ENCODE assay signal across 8 mouse cellular contexts in genomic region chr9:119401801-119402214, GRCm38 (mm10). TPM values are rescaled to one million over a fixed set of nuclear protein-coding genes. Genes with fewer than 3 reads are reported as not detected.
DNase-seq lines count a peak whose midpoint lies in the region; ATAC-seq and TF ChIP-seq lines count a peak whose summit lies in the region.

Gene Acvr2b (plus strand): TSS chr9:119402118.

- no peak for TF ChIP-seq POLR2A in bone marrow macrophage, adult 2 months (IDR thresholded peaks at IDR 0.05; ENCODE audit: borderline replicate concordance, low read depth, low read length)
- no peak for TF ChIP-seq POLR2A in embryonic fibroblast, embryonic 13.5 days (IDR thresholded peaks at IDR 0.05; ENCODE audit: low read depth, low read length)

- H3K4me3 ChIP-seq in bone marrow macrophage, adult 2 months (ENCODE audit: insufficient read depth, low read length), result peak within 1 kb of the TSS; percentile 91
- peak within 1 kb of the TSS; percentile 60 for H3K4me3 ChIP-seq in embryonic fibroblast, embryonic 13.5 days (ENCODE audit: insufficient read depth, low read length)
- peak within 1 kb of the TSS; percentile 91 for H3K4me3 ChIP-seq in heart, embryonic 13.5 days
- H3K4me3 ChIP-seq in liver, embryonic 11.5 days (ENCODE audit: low read depth, low read length), result peak within 1 kb of the TSS; percentile 70

- peak within 1 kb of the TSS; percentile 85 for H3K27ac ChIP-seq in bone marrow macrophage, adult 2 months (ENCODE audit: insufficient read depth, low read depth, low read length)
- no peak within 1 kb of the TSS for H3K27ac ChIP-seq in embryonic fibroblast, embryonic 13.5 days (ENCODE audit: insufficient read depth, low read length)
- H3K27ac ChIP-seq in heart, embryonic 13.5 days (replicated peaks), result peak within 1 kb of the TSS; percentile 99
- H3K27ac ChIP-seq in liver, embryonic 11.5 days (ENCODE audit: low read depth, low read length), result peak within 1 kb of the TSS; percentile 88

- no peaks in the 10 kb centered on the region for H3K36me3 ChIP-seq in heart, embryonic 13.5 days
- H3K36me3 ChIP-seq in liver, embryonic 11.5 days (ENCODE audit: control insufficient read depth, insufficient read depth, low read length), result no peaks in the 10 kb centered on the region
- no peaks in the 10 kb centered on the region for H3K36me3 ChIP-seq in splenic B cell, adult 2 months (ENCODE audit: control insufficient read depth, insufficient read depth, low read length, poor library complexity, severe bottlenecking)

- WGBS in heart, embryonic 13.5 days, result 0% methylated on average over 25 of the region's 32 CpGs
- under 1% methylated on average over 32 of the region's 32 CpGs for WGBS in liver, embryonic 11.5 days

- H3K27me3 ChIP-seq in heart, embryonic 13.5 days (replicated peaks), result no peaks in the 10 kb centered on the region
- peaks cover 13% of the 10 kb centered on the region for H3K27me3 ChIP-seq in liver, embryonic 11.5 days (replicated peaks; ENCODE audit: control insufficient read depth, insufficient read depth, low read length)
- no peaks in the 10 kb centered on the region for H3K27me3 ChIP-seq in splenic B cell, adult 2 months (ENCODE audit: control insufficient read depth, insufficient read depth, low read length, poor library complexity, severe bottlenecking)

- no peaks in the 10 kb centered on the region for H3K9me3 ChIP-seq in heart, embryonic 13.5 days
- no peaks in the 10 kb centered on the region for H3K9me3 ChIP-seq in liver, embryonic 11.5 days (ENCODE audit: control insufficient read depth, low read length)

- peaks cover 8% of the 10 kb centered on the region for H3K4me1 ChIP-seq in bone marrow macrophage, adult 2 months (ENCODE audit: control insufficient read depth, insufficient read depth, low read length)
- H3K4me1 ChIP-seq in embryonic fibroblast, embryonic 13.5 days (ENCODE audit: control insufficient read depth, insufficient read depth, low read length), result peaks cover 3% of the 10 kb centered on the region; the same call in 1 of the 2 replicates
- H3K4me1 ChIP-seq in heart, embryonic 13.5 days, result peaks cover 30% of the 10 kb centered on the region
- peaks cover 9% of the 10 kb centered on the region; the same call in 1 of the 2 replicates for H3K4me1 ChIP-seq in liver, embryonic 11.5 days (replicated peaks; ENCODE audit: control insufficient read depth, insufficient read depth, low read length)

- H3K4me2 ChIP-seq in heart, embryonic 13.5 days, result peak within 1 kb of the TSS; percentile 99
- peak within 1 kb of the TSS; percentile 97 for H3K4me2 ChIP-seq in liver, embryonic 11.5 days

- ATAC-seq in heart, embryonic 13.5 days (ENCODE audit: extremely low read depth, insufficient number of reproducible peaks, low FRiP score, low TSS enrichment), result peak; percentile 88
- ATAC-seq in liver, embryonic 11.5 days (replicated peaks; ENCODE audit: low FRiP score), result peak; percentile 93

- no peak for TF ChIP-seq CTCF in bone marrow macrophage, adult 2 months (IDR thresholded peaks at IDR 0.05; ENCODE audit: low read depth, low read length)
- TF ChIP-seq CTCF in embryonic fibroblast, embryonic 13.5 days (IDR thresholded peaks at IDR 0.05; ENCODE audit: borderline replicate concordance, insufficient read depth, low read length), result no peak

- H3K9ac ChIP-seq in heart, embryonic 13.5 days, result peak within 1 kb of the TSS; percentile 98
- peak within 1 kb of the TSS; percentile 92 for H3K9ac ChIP-seq in liver, embryonic 11.5 days (ENCODE audit: low read depth, low read length)

- DNase-seq in B cell, adult 2 months, result peak; percentile 55 to 58
- DNase-seq in kidney, postnatal 10 days, result peak; percentile 99
- DNase-seq in liver, embryonic 11.5 days (ENCODE audit: low spot score), result peak; percentile 93
- DNase-seq in naive thymus-derived CD4-positive, alpha-beta T cell, adult 2 months (ENCODE audit: low read depth), result peak; percentile 43
- DNase-seq in splenic B cell, adult 2 months (ENCODE audit: low read depth, low spot score), result peak; percentile 56

RNA-seq across cellular contexts. Expression of gene Acvr2b, which starts in this region (rescaled TPM):
- 5.1 and 5.8 TPM in 2 replicates for polyA plus RNA-seq in bone marrow macrophage, adult 2 months (2012; ENCODE audit: insufficient read depth, insufficient read length, missing spikeins)
- 0.90 and 1.2 TPM in 2 replicates for polyA plus RNA-seq in embryonic fibroblast, embryonic 13.5 days (2011; ENCODE audit: insufficient read length, low read depth, missing spikeins)
- 13.2 and 17.2 TPM in 2 replicates for polyA plus RNA-seq in heart, embryonic 13.5 days (2015; fragmentation: Nextera tagmentation; extraction: Ambion mirVana)
- 15.8 and 16.4 TPM in 2 replicates for polyA plus RNA-seq in liver, embryonic 11.5 days (2014; fragmentation: Nextera tagmentation; extraction: Ambion mirVana)

Comparison
In these comparisons a context has a peak if more than half of its experiments do, and no peak if none do; other contexts are left out.
1. DNase-seq: peak in every context shown above with its lines; median percentile 99 in kidney, postnatal 10 days; 93 in liver, embryonic 11.5 days; 56 in B cell, adult 2 months; 56 in splenic B cell, adult 2 months; 43 in naive thymus-derived CD4-positive, alpha-beta T cell, adult 2 months.